Mouse (Mus musculus) large intestine, adult 2 months (tissue): ENCODE data around the gene Baat. TPM values are rescaled to one million over a fixed set of nuclear protein-coding genes. Genes with fewer than 3 reads are reported as not detected.
"Not testable (repeated sequence)": the region's sequence is repeated elsewhere in the genome, so short reads cannot be mapped to it uniquely, and the experiment has no call there.

Experiments
- DNase-seq: peaks from one replicate; pipeline ENCODE4 v3.0.0-alpha.2; 2012; ENCODE audit warnings: low read depth, low spot score
- WGBS: fragments of 180-500 bp; shearing (Covaris S2); methylation state at CpG from one replicate; pipeline ENCODE4 v1.1.7; 2018; 5-methylcytosine and 5-hydroxymethylcytosine counted together
- polyA plus RNA-seq: library from polyadenylated mRNA; depleted of rRNA; stranded (reverse); fragments of >200 nt; gene quantifications from 2 replicates; pipeline ENCODE4 v1.2.3, GENCODE M21; 2012; rRNA removed

Baat gene
- 0.52 and 0.99 TPM in 2 replicates for polyA plus RNA-seq

DNA sequence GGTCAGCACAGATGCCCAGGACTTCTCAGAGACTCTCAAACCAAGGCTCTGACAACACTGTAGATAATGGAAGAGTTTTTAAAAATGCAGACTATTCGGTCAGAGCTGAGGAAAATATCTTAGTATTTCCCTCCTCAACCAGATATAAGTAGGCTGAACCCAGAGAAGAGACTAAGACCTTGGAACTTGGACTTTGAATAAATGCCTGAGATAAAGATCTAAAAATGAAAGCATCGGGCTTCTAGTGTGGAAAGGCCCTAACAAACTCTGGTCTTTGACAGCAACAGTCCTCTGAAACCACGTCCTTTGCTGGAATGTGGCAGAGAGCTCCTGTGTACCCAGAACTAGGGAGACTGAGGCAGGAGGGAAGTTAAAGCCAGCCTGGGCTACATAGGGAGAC is at the start of gene Baat:
Baat (minus strand) TSS at position 172 of the 400 bp plus-strand sequence.
- 30% methylated on average over 3 of the region's 3 CpGs for WGBS
- no peak for DNase-seq

DNA sequence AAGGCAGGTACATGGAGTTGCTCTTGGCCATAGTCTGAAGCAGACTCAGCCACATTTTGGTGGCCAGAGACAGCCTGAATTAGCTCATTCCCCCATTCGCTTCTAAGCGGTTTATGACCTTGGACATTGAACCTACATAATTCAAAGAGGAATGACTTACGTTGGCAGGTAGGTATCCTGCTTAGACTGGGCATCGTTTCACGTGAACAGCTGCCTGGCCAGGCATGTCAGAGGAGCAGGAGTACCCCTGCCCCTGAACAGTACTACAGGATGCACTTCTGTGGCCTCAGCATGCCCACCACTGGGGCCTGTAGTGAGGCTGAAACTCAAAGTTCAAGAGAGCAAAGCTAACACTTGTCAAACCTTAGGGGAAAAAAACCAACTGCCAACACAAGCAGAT is 47.0 kb upstream of the Baat start:
- DNase-seq = no peak
- 22% methylated on average over 5 of the region's 5 CpGs for WGBS

DNA sequence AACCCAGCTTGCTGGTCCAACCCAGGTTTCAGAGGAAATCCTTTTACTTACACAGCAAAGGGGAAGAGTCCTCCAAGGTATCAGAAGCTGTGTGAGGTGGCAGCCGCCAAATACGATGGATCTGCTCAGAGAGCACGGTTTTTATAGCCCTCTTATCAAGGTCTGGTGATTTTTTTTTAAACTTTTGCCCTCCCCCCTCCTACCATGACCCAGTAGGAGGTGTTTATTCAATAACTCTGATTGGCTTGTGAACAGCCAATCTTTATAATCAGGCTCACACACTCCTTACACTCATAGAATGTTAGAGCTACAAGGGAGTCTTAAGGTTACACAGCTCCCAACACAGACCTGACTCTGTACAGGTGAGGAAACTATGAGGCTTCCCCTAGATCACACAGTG is 43.0 kb upstream of the Baat start, which contains the start of gene Aldob:
Aldob (minus strand) TSS at position 164 of the 400 bp plus-strand sequence.
- WGBS = 14% methylated on average over 3 of the region's 3 CpGs
- DNase-seq = no peak

DNA sequence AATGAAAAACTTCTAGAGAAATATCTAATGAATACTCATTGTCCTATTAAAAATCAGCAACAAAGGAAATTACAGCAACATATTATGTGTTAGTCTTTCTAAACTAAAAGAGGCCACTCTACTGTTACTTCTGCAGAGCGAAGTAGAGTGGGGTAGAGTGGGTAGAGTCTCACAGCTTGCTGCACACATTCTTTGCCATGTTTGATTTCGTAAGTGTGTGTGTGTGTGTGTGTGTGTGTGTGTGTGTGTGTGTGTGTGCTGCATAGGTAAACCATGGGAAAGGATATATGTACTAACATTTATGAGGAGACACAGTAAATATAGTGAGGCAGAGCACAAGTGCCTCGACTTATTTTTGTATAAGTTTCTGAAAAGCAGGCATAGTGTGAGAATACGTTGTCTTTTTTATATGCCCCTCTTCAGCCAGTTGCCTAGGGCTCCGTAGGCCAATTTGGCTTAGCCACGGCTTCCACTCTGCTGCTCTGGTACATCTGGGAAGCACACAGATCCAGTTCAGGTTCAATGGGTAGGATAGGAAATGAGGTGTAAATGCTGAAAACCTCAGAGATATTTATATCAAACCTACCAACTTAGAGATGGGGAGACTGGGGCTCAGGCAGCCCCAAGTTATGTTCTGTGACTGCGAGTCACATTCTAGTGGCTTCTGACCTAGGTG is 41.3 kb upstream of the Baat start:
- 29% methylated on average over 7 of the region's 7 CpGs for WGBS
- DNase-seq = no peak

DNA sequence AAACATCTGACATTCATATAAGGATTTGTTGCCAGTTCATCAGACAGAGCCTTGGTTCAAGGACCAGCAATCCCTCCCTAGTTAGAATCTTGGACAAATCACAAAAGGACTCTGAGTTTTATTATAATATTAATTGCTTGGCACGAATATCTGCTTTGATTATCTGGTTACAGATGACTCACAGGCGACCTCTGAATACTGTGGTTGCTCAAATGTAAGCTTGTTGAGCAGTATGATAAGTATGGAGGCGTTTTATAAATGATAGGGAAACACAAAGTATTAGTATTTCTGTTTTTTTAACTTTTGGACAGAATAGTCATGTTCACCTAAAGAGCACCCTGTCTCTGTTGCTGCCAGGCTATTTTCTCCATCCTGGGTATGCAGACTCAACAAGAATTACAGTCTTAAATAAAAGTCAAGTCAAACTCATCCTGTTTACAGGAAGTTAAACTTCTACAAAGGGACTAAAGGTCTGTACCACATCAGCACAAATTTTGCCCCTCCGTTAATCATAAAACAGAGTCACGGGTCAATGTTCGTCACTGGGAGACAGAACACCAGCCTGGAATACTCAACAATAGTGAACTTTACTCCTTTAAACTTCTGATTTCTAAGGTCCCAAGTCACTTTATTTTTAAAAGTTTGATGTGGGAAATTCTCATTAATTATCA is 40.7 kb upstream of the Baat start:
- 17% methylated on average over 6 of the region's 6 CpGs for WGBS
- DNase-seq = no peak

DNA sequence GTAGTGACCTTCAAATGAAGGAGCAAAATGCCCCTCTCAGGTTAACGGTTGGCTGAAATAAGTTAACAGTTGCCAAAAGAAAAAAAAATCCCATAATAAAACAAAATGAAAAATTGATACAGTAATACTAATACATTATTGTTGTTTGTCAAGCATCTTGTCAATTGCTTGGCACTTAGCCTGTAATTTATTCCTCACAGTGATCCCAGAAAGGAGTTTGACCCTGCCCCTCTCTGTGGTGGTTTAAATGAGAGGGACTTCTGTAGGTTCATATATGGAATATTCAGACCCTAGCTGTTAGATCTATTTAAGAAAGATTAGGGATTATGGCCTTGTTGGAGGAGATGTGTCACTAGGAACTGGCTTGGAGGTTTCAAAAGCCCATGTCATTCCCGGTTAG is 39.7 kb upstream of the Baat start:
- WGBS = 58% methylated on average over 2 of the region's 2 CpGs
- DNase-seq = no peak

DNA sequence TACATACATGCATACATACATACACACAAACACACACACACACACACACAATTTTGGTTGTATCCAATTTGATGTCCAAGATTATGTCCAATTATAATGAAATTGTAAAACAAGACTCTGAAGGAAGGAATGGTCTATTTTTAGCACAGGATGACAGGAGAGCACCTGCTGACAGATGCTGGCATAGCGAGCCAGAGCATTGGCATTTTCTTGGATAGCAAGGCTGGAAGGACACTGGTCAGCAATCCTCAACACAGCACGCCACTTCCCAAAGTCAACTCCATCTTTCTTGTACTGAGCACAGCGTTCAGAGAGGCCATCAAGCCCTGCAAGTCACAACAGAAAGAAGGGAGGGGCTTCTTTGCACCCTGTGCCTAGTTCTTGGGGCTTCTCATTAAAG is 34.6 kb upstream of the Baat start:
- 79% methylated on average over 3 of the region's 3 CpGs for WGBS
- no peak for DNase-seq

DNA sequence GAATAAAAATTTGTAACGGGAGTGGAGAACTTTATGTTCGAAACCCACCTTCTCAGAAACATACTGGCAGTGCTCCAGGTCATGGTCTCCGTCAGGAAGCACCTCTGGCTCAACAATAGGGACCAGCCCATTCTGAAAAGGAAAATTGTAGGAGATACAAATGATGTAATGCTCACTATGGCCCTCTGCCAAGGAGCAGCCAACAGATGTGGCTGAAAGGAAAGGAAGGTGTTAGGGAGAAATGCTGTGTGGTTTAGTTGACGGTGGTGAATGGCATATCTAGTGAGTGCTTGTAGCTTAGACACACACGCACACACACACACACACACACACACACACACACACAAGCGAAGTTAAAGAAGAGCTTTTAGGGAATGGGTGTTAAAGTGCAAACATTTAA is 33.3 kb upstream of the Baat start:
- no peak for DNase-seq
- 63% methylated on average over 6 of the region's 6 CpGs for WGBS

DNA sequence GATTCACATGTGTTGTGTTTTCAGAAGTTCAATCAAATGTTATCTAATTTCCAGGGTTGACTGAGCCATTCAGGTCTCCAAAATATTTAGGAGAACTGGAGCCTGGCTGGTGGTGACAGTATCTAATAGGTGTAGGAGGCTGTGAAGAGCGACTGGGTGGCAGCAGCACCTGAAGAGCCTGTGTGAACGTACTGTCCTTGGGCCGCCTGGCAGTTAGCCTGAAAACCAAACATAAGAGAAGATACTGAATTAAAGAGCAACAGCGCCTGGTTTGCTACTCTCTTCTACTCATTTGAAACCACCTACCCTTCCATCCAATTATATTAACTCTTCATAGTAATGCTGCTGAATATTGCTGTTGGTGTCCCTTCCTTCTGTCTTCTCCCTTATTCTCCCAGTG is 30.3 kb upstream of the Baat start:
- DNase-seq = no peak
- 87% methylated on average over 4 of the region's 4 CpGs for WGBS

DNA sequence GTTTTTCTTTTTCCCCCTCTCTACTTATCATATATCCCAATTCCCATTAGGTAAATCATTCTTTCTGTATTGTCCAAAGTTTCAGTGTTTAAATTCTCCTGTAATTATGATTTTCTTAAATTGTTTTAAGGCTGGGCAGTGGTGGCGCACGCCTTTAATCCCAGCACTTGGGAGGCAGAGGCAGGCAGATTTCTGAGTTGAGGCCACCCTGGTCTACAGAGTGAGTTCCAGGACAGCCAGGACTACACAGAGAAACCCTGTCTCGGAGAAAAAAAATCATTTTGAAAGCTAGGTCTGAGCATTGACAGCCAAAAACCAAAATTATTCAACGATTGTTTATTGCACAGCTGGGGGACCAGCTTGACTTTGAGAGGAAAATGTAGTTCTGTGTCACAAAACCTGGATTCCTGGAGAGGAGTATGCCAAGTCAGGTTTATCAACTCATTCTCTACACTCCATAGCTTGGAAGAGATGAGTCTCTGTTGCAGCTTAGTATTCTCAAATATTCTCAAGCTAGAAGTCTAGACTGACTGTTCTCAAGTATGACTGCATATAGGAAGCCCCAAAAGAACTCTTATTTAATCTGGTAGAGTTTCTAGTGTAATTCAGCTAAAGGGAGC is 29.4 kb upstream of the Baat start:
- 93% methylated on average over 4 of the region's 4 CpGs for WGBS

DNA sequence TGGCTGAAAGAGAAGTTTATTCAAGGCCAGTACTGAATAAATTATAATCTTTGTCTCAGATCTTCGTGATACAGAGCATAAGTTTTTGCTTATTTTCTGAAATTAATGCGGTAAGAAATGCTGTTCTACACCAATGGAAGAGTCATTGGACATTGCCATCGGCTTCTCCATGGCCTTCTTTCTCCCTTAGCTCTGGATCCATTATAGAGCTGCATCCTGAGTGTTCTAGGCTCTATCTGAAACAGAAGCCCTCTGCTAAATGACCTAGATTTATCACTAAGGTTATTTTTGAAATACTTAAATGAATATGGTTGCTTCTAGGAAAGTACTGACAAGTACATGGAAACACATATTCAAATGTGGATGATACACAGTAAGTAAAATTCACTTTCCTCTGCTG is 28.7 kb upstream of the Baat start:
- WGBS = 90% methylated on average over 3 of the region's 3 CpGs
- DNase-seq = no peak

More for the DNA sequence above, 29.4 kb upstream of the Baat start:
- DNase-seq = no peak

DNA sequence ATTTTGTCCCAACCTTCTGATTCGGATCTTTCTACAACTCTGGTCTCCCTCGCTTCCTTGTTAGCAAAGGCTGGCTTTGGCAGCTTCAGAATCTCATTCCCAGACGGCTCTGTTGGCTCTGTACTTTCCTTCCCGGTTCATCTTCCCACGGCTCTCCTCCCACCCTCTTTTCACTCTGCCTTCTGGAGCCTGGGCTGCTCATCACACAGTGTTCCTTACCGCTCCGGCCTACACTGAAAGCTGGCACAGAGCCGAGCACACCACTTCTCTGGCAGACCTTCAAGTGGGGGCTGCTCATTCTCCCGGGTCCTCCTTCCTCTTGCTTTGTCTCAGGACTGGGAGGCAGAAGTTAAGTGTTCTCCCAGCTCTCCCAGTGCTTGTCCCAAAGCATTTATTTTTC is 16.2 kb upstream of the Baat start:
- 76% methylated on average over 9 of the region's 9 CpGs for WGBS
- no peak for DNase-seq

DNA sequence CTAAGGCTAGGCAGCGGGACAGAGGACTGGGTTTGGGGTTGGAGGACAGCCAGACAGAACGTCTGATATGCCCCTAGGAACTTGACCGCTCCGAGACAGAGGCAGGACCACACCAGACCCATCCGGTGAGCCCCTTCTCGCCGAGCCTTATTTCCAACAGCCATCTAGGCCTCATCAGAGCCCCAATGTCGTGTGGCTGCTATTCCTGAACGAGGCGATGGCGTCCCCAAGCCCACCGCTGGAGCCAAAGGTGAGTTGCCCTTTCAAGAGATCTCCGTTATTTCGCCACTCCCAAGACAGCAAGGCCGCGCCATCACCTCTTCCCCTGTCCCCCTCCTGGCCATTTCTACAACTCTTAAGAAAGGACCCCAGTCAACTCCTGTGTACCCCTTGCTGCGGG is 15.0 kb upstream of the Baat start:
- under 1% methylated on average over 17 of the region's 17 CpGs for WGBS
- DNase-seq = no peak

DNA sequence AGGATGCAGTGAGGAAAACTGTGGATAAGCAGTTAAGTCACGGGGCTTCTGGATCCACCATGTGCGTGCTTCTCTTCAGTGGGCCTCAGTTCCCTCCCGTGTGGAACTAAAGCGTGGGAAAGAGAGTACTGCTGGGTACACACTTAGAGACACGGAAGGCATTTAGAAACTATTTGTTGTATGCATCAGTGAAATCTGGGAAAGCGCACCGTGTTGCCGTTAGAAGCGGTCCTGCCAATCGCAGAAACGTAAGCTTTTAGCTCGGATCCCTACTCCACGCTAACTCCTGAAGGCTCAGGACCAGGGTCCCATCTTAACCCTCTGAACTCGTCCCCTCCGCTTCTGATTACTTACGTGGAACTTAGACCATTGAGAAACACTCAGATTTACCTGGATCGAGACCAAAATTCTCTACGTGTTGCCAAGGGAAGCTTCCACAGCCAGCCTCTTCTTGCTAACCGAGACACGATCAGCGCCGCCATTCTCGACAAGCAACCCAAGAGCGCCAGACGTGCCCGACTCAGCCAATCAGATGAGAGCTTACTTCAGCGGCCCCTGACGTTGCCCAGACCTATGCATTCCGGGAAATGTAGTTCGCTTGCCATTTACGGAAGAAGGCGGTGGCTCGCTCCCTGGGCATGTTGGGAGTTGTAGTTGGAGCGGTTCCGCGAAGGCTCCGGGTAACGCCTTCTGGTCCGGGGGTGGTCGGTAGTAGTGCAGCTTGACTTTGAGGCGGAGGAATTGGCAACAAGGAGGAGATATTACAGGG is 14.4 kb upstream of the Baat start, which contains the start of the genes Mrpl50 and Zfp189:
Mrpl50 (minus strand) TSS at position 522 of the 769 bp plus-strand sequence.
Zfp189 (plus strand) TSS at position 605 of the 769 bp plus-strand sequence.
- peak; percentile 92 for DNase-seq
- WGBS = under 1% methylated on average over 41 of the region's 41 CpGs

DNA sequence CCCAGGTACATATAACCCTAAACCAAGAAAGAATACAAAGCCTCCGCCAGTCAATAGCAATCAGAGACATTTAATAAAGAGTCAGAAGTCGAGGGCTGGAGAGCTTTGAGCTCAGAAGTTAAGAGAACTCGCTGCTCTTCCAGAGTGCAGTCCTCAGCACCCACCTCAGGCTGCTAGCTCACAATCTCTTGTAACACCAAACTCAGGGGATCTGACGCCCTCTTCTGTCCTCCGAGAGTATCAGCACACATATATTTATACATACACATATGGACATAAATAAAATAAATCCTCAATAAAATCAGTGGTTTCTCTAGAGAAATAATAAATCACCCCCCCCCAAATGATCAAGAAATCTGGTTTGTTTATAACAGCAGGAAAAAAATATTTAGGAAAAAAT is 13.1 kb upstream of the Baat start:
- WGBS = 81% methylated on average over 5 of the region's 5 CpGs
- no peak for DNase-seq

DNA sequence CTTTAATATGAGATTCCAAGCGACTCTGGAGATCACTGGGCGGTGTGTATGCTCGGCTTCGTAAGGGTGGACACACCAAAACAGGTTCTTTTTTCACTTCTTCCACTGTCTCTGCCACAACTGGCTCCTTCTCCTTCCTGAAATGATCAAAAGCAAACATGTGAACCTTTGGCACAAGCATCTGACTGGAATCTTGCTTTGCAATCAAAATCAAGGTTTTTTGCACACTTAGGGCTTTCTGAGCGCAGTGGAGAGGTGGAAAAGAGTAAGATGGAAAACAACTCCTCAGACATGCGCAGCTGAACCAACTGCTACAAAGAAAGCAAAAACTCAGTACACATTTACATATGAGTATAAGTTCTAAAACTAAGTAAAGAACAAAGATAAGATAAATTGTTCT is 8.1 kb upstream of the Baat start:
- 97% methylated on average over 6 of the region's 6 CpGs for WGBS

DNA sequence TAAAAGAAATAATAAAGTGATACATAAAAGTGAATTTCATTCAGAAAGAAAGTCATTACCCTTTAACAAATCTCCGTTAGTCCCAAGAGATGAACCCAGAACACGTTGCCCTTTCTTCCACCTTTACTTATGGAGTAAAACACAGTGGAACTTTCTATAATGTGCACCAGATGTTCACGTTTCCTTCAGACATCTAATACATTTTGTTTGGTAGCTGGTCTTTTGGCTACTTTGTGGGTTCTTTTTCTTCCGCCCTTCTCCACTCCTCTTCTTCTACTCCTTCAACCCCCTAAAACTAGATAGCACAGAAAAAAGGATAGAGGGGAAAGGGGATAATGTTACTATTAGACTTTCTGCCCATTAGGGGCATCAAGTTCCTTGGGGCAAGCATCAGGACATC is 6.3 kb upstream of the Baat start:
- no peak for DNase-seq
- WGBS = 92% methylated on average over 4 of the region's 4 CpGs

More for the DNA sequence above, 8.1 kb upstream of the Baat start:
- no peak for DNase-seq

DNA sequence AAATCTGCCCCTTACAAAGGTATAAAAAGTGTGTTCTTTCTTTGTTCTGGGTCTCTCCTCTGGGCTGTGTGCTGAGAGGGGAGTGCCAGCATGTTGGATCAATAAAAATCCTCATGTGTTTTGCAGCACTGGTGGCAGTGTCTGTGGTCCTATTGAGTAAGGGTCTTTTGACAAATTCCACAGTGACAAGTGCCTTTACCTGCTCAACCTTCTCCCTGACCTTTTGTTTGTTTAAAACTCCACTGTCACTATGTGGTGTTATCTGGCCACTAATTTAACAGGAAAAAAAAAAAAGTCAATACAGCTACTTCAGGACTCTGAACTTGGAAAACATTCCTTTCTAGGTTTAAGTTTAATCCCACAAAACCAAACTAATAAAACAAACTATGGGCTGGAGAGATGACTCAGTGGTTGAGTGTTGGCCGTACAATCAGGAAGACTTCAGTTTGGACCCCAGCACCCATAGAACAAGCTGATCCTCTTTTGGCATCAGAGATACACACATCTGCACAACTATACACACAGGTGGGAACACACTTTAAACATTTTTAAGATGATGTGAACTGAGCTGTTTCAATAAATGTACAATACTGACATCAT is 4.0 kb upstream of the Baat start:
- DNase-seq = not testable (repeated sequence)
- 12% methylated on average over 1 of the region's 1 CpGs for WGBS

DNA sequence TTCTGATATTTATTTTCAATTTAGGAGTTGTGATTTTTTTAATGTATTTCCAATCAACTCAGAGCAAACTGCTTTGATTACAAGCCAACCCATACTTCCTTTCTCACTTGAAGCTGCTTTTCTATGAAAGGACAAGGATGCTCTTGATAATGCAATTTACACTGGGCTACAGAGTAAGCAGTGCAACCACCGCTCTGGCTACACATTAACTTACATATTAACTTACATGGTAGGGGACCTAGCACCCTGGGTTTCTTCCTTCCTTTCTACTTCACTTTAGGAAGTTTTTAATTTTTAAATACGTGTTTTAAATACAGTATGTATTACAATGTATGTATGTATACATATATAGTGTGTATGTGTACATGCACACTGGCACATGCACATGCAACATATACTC is 2.8 kb upstream of the Baat start:
- DNase-seq = no peak
- WGBS = 47% methylated on average over 2 of the region's 2 CpGs

DNA sequence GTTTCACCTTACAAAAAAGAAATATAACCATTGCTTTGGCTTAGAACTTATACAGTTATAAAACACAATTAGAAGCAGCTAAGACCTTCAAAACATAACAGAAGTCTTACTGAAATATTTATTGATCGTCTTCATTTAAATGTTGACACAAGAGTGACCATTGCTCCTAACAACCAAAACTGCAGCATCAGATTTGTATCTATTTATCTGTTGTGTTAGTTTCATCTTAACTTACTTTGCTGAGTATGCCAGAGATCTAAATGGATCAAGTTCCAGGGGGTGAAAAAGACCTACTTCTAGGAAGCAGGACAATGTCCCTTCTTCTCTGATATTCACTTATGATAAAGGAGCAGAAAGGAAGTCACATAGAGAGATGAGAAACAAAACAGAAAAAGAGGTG is 2.8 kb downstream of the Baat start:
- no peak for DNase-seq
- 76% methylated on average over 1 of the region's 1 CpGs for WGBS
